Mouse (Mus musculus) heart, adult 11 months (tissue): ENCODE results near the gene Dus2.

Source experiments
- DNase-seq: peaks from one replicate; pipeline ENCODE4 v3.0.0; 2022

The Dus2 gene

GRCm38 (mm10) chr8:106047854-106048630, 56.9 kb downstream of the Dus2 start:
- no peak for DNase-seq

- no peak for DNase-seq
Measured at GRCm38 (mm10) chr8:106049840-106050239, 58.7 kb downstream of the Dus2 start.

- DNase-seq: no peak
Measured at GRCm38 (mm10) chr8:106051068-106051467, 59.9 kb downstream of the Dus2 start.

GRCm38 (mm10) chr8:106052510-106053089, 61.5 kb downstream of the Dus2 start:
- DNase-seq: no peak

- DNase-seq: peak; percentile 98
Measured at GRCm38 (mm10) chr8:106054190-106054811, 63.2 kb downstream of the Dus2 start.

GRCm38 (mm10) chr8:106055038-106055437, 63.9 kb downstream of the Dus2 start:
- peak; percentile 82 for DNase-seq

GRCm38 (mm10) chr8:106056455-106056982, 65.4 kb downstream of the Dus2 start:
- DNase-seq: peak; percentile 79

- peak; percentile 100 for DNase-seq
Measured at GRCm38 (mm10) chr8:106058731-106059612, 67.8 kb downstream of the Dus2 start, which contains the start of gene Nfatc3. Gene Nfatc3, plus strand, starts transcription at chr8:106058840.

GRCm38 (mm10) chr8:106059613-106060371, 68.7 kb downstream of the Dus2 start:
- no peak for DNase-seq

- DNase-seq: no peak
Measured at GRCm38 (mm10) chr8:106060521-106060920, 69.4 kb downstream of the Dus2 start.

GRCm38 (mm10) chr8:106061686-106062085, 70.5 kb downstream of the Dus2 start:
- DNase-seq: peak; percentile 59

- peak; percentile 43 for DNase-seq
Measured at GRCm38 (mm10) chr8:106063046-106063445, 71.9 kb downstream of the Dus2 start.

- DNase-seq: peak; percentile 84
Measured at GRCm38 (mm10) chr8:106066721-106067120, 75.6 kb downstream of the Dus2 start.

- DNase-seq: peak; percentile 25
Measured at GRCm38 (mm10) chr8:106069565-106069964, 78.4 kb downstream of the Dus2 start.

GRCm38 (mm10) chr8:106072113-106072512, 81.0 kb downstream of the Dus2 start:
- DNase-seq: no peak

- peak; percentile 43 for DNase-seq
Measured at GRCm38 (mm10) chr8:106074236-106074635, 83.1 kb downstream of the Dus2 start.

- DNase-seq: peak; percentile 55
Measured at GRCm38 (mm10) chr8:106074659-106075058, 83.5 kb downstream of the Dus2 start.

- peak; percentile 86 for DNase-seq
Measured at GRCm38 (mm10) chr8:106075161-106075862, 84.2 kb downstream of the Dus2 start.

GRCm38 (mm10) chr8:106075863-106076174, 84.7 kb downstream of the Dus2 start:
- DNase-seq: no peak

GRCm38 (mm10) chr8:106076612-106077011, 85.5 kb downstream of the Dus2 start:
- DNase-seq: peak; percentile 87

- peak; percentile 88 for DNase-seq
Measured at GRCm38 (mm10) chr8:106077452-106078067, 86.4 kb downstream of the Dus2 start.
